Mouse (Mus musculus) embryonic facial prominence, embryonic 13.5 days (tissue): ENCODE data around the gene Tspan18. TPM values are rescaled to one million over a fixed set of nuclear protein-coding genes. Genes with fewer than 3 reads are reported as not detected.

Experiments
- ATAC-seq: fragments of 200-750 bp; cut with Nextera tagmentation; 2 replicates; pipeline ENCODE4 v1.8.0; 2017; ENCODE audit warnings: low read depth; ENCODE audit not compliant: insufficient number of reproducible peaks, insufficient read depth, low FRiP score, low TSS enrichment
- H3K27ac ChIP-seq: fragments of 300-500 bp; sonication (generic); 2 replicates; pipeline ENCODE4 v1.5.1; 2015; ENCODE audit warnings: moderate library complexity, mild to moderate bottlenecking, inconsistent platforms
- H3K27me3 ChIP-seq: fragments of 300-500 bp; sonication (generic); 2 replicates; pipeline ENCODE4 v1.6.1; 2015; ENCODE audit warnings: mild to moderate bottlenecking, inconsistent platforms
- H3K36me3 ChIP-seq: fragments of 300-500 bp; sonication (generic); 2 replicates; pipeline ENCODE4 v1.6.1; 2015; ENCODE audit warnings: mild to moderate bottlenecking, inconsistent platforms
- H3K4me1 ChIP-seq: fragments of 300-500 bp; sonication (generic); 2 replicates; pipeline ENCODE4 v1.6.1; 2015; ENCODE audit warnings: inconsistent platforms
- H3K4me2 ChIP-seq: fragments of 300-500 bp; sonication (generic); 2 replicates; pipeline ENCODE4 v1.6.1; 2015; ENCODE audit warnings: moderate library complexity, mild to moderate bottlenecking, inconsistent platforms
- H3K4me3 ChIP-seq: fragments of 300-500 bp; sonication (generic); 2 replicates; pipeline ENCODE4 v1.5.1; 2015; ENCODE audit warnings: mild to moderate bottlenecking, inconsistent platforms
- H3K9ac ChIP-seq: fragments of 300-500 bp; sonication (generic); 2 replicates; pipeline ENCODE4 v1.6.1; 2015; ENCODE audit warnings: mild to moderate bottlenecking, inconsistent platforms
- H3K9me3 ChIP-seq: fragments of 300-500 bp; sonication (generic); 2 replicates; pipeline ENCODE4 v1.6.1; 2016; ENCODE audit warnings: inconsistent platforms
- WGBS: fragments of 180-500 bp; shearing (Covaris S2); methylation state at CpG from one replicate; pipeline ENCODE4 v1.1.7; 2015; ENCODE audit warnings: mixed read lengths; 5-methylcytosine and 5-hydroxymethylcytosine counted together
- polyA plus RNA-seq: library from polyadenylated mRNA; unstranded; fragments of >200 nt; fragmentation: Nextera tagmentation; extraction: Ambion mirVana; gene quantifications from 2 replicates; pipeline ENCODE4 v1.2.1, GENCODE M21; 2015

Tspan18 gene
- polyA plus RNA-seq, 1 experiment from 2014 or later, result 17.7 TPM

GRCm38 (mm10) chr2:93256735-93257405, 77.4 kb downstream of the Tspan18 start:
- ATAC-seq, result no peak
- WGBS, result 69% methylated on average over 8 of the region's 8 CpGs
- H3K4me1 ChIP-seq, result peaks cover 31% of the 10 kb centered on the region
- no peak overlapping the region for H3K4me3 ChIP-seq
- H3K9ac ChIP-seq, result no peak overlapping the region
- no peaks in the 10 kb centered on the region for H3K27me3 ChIP-seq
- no peaks in the 10 kb centered on the region for H3K36me3 ChIP-seq
- H3K27ac ChIP-seq, result no peak overlapping the region
- no peak overlapping the region for H3K4me2 ChIP-seq
- H3K9me3 ChIP-seq, result no peaks in the 10 kb centered on the region

GRCm38 (mm10) chr2:93252356-93252755, 81.9 kb downstream of the Tspan18 start:
- Histone ChIP-seq H3K27ac (no peak overlapping the region), H3K9ac (0 out of 2 replicates have a peak overlapping the region, but pooled peaks have one; percentile 11), H3K4me1 (peaks cover 33% of the 10 kb centered on the region), H3K4me3 (no peak overlapping the region), H3K36me3 (no peaks in the 10 kb centered on the region), H3K27me3 (no peaks in the 10 kb centered on the region), H3K4me2 (no peak overlapping the region), H3K9me3 (no peaks in the 10 kb centered on the region)
- 22% methylated on average over 9 of the region's 9 CpGs for WGBS
- no peak for ATAC-seq

GRCm38 (mm10) chr2:93250611-93251010, 83.7 kb downstream of the Tspan18 start:
- WGBS, result 81% methylated on average over 7 of the region's 7 CpGs
- Histone ChIP-seq H3K36me3 (no peaks in the 10 kb centered on the region), H3K4me2 (no peak overlapping the region), H3K9ac (no peak overlapping the region), H3K9me3 (no peaks in the 10 kb centered on the region), H3K27ac (no peak overlapping the region), H3K4me1 (peaks cover 34% of the 10 kb centered on the region), H3K4me3 (no peak overlapping the region), H3K27me3 (no peaks in the 10 kb centered on the region)
- ATAC-seq, result no peak

- H3K9me3 ChIP-seq, result no peaks in the 10 kb centered on the region
- peaks cover 34% of the 10 kb centered on the region for H3K4me1 ChIP-seq
- no peak for ATAC-seq
- H3K27ac ChIP-seq, result no peak overlapping the region
- H3K4me2 ChIP-seq, result no peak overlapping the region
- 65% methylated on average over 6 of the region's 6 CpGs for WGBS
- no peaks in the 10 kb centered on the region for H3K27me3 ChIP-seq
- no peak overlapping the region for H3K9ac ChIP-seq
- H3K36me3 ChIP-seq, result no peaks in the 10 kb centered on the region
- no peak overlapping the region for H3K4me3 ChIP-seq
These were observed 85.2 kb downstream of the Tspan18 start for GRCm38 (mm10) chr2:93249058-93249457.

GRCm38 (mm10) chr2:93244090-93244443, 90.2 kb downstream of the Tspan18 start:
- Histone ChIP-seq H3K36me3 (no peaks in the 10 kb centered on the region), H3K4me3 (no peak overlapping the region), H3K9me3 (no peaks in the 10 kb centered on the region), H3K27ac (no peak overlapping the region), H3K27me3 (no peaks in the 10 kb centered on the region), H3K4me1 (peaks cover 20% of the 10 kb centered on the region), H3K9ac (no peak overlapping the region), H3K4me2 (no peak overlapping the region)
- 81% methylated on average over 8 of the region's 8 CpGs for WGBS
- no peak for ATAC-seq

GRCm38 (mm10) chr2:93243439-93244089, 90.7 kb downstream of the Tspan18 start:
- H3K36me3 ChIP-seq, result no peaks in the 10 kb centered on the region
- H3K27me3 ChIP-seq, result no peaks in the 10 kb centered on the region
- WGBS, result 74% methylated on average over 10 of the region's 11 CpGs
- no peak for ATAC-seq
- H3K4me3 ChIP-seq, result no peak overlapping the region
- H3K4me2 ChIP-seq, result no peak overlapping the region
- no peak overlapping the region for H3K9ac ChIP-seq
- H3K27ac ChIP-seq, result no peak overlapping the region
- no peaks in the 10 kb centered on the region for H3K9me3 ChIP-seq
- H3K4me1 ChIP-seq, result peaks cover 15% of the 10 kb centered on the region

GRCm38 (mm10) chr2:93242166-93242565, 92.1 kb downstream of the Tspan18 start:
- H3K4me1 ChIP-seq, result peaks cover 11% of the 10 kb centered on the region; the same call in 1 of the 2 replicates
- H3K27ac ChIP-seq, result no peak overlapping the region
- H3K27me3 ChIP-seq, result no peaks in the 10 kb centered on the region
- H3K9ac ChIP-seq, result no peak overlapping the region
- H3K9me3 ChIP-seq, result no peaks in the 10 kb centered on the region
- WGBS, result 84% methylated on average over 5 of the region's 5 CpGs
- no peak overlapping the region for H3K4me3 ChIP-seq
- H3K4me2 ChIP-seq, result no peak overlapping the region
- no peaks in the 10 kb centered on the region for H3K36me3 ChIP-seq
- no peak for ATAC-seq

GRCm38 (mm10) chr2:93238864-93239263, 95.4 kb downstream of the Tspan18 start:
- Histone ChIP-seq H3K27ac (no peak overlapping the region), H3K27me3 (no peaks in the 10 kb centered on the region), H3K9ac (no peak overlapping the region), H3K4me3 (no peak overlapping the region), H3K4me2 (no peak overlapping the region), H3K4me1 (peaks cover 15% of the 10 kb centered on the region; the same call in 1 of the 2 replicates), H3K9me3 (no peaks in the 10 kb centered on the region), H3K36me3 (no peaks in the 10 kb centered on the region)
- ATAC-seq, result no peak
- 81% methylated on average over 6 of the region's 6 CpGs for WGBS

GRCm38 (mm10) chr2:93237055-93237454, 97.2 kb downstream of the Tspan18 start:
- no peak overlapping the region for H3K4me3 ChIP-seq
- ATAC-seq, result no peak
- H3K27ac ChIP-seq, result no peak overlapping the region
- peaks cover 15% of the 10 kb centered on the region; the same call in 1 of the 2 replicates for H3K4me1 ChIP-seq
- no peaks in the 10 kb centered on the region for H3K36me3 ChIP-seq
- no peak overlapping the region for H3K9ac ChIP-seq
- WGBS, result 52% methylated on average over 1 of the region's 1 CpGs
- H3K9me3 ChIP-seq, result no peaks in the 10 kb centered on the region
- H3K4me2 ChIP-seq, result no peak overlapping the region
- no peaks in the 10 kb centered on the region for H3K27me3 ChIP-seq

GRCm38 (mm10) chr2:93232141-93232540, 102.2 kb downstream of the Tspan18 start:
- no peak overlapping the region for H3K4me2 ChIP-seq
- no peak overlapping the region for H3K27ac ChIP-seq
- no peaks in the 10 kb centered on the region for H3K9me3 ChIP-seq
- no peaks in the 10 kb centered on the region for H3K36me3 ChIP-seq
- WGBS, result 82% methylated on average over 1 of the region's 1 CpGs
- ATAC-seq, result no peak
- no peak overlapping the region for H3K9ac ChIP-seq
- no peak overlapping the region for H3K4me3 ChIP-seq
- H3K27me3 ChIP-seq, result no peaks in the 10 kb centered on the region
- H3K4me1 ChIP-seq, result peaks cover 23% of the 10 kb centered on the region

- Histone ChIP-seq H3K9ac (no peak overlapping the region), H3K27ac (peak overlapping the region; percentile 60)
These were observed 105.9 kb downstream of the Tspan18 start for GRCm38 (mm10) chr2:93228480-93228824.

More at GRCm38 (mm10) chr2:93228480-93228824, 105.9 kb downstream of the Tspan18 start:
- no peak for ATAC-seq
- no peaks in the 10 kb centered on the region for H3K36me3 ChIP-seq
- WGBS, result 14% methylated on average over 5 of the region's 5 CpGs
- H3K4me3 ChIP-seq, result no peak overlapping the region
- H3K27me3 ChIP-seq, result peaks cover 4% of the 10 kb centered on the region
- H3K4me2 ChIP-seq, result no peak overlapping the region
- no peaks in the 10 kb centered on the region for H3K9me3 ChIP-seq
- peaks cover 25% of the 10 kb centered on the region for H3K4me1 ChIP-seq
